Mouse (Mus musculus) cortical plate, adult 2 months (tissue): ENCODE measurements around the gene Camk2n1. TPM values are rescaled to one million over a fixed set of nuclear protein-coding genes. Genes with fewer than 3 reads are reported as not detected.

ENCODE experiments used
- H3K27ac ChIP-seq: fragments of 200-500 bp; 2 replicates; pipeline ENCODE4 v1.5.1; 2012; ENCODE audit warnings: low read length, control low read depth, inconsistent platforms; ENCODE audit not compliant: insufficient read depth
- H3K4me1 ChIP-seq: fragments of 200-500 bp; 2 replicates; pipeline ENCODE4 v1.6.1; 2011; ENCODE audit warnings: low read length; ENCODE audit not compliant: control insufficient read depth, insufficient read depth
- H3K4me3 ChIP-seq: fragments of 200-500 bp; 2 replicates; pipeline ENCODE4 v1.5.1; 2011; ENCODE audit warnings: mild to moderate bottlenecking, low read length, control low read depth; ENCODE audit not compliant: insufficient read depth
- CTCF ChIP-seq: fragments of 200-500 bp; IDR thresholded peaks from 2 replicates; pipeline ENCODE4 v1.5.1; 2011; ENCODE audit warnings: mild to moderate bottlenecking, control low read depth, low read length; ENCODE audit not compliant: insufficient read depth; ENCODE audit errors: extremely low read depth
- POLR2A ChIP-seq: fragments of 200-500 bp; IDR thresholded peaks from 2 replicates; pipeline ENCODE4 v1.6.1; 2011; ENCODE audit warnings: mild to moderate bottlenecking, low read length, control low read depth; ENCODE audit not compliant: insufficient read depth; ENCODE audit errors: extremely low read depth
- polyA plus RNA-seq: library from polyadenylated mRNA; depleted of rRNA; stranded (reverse); fragments of >200 nt; gene quantifications from 2 replicates; pipeline ENCODE4 v1.2.3, GENCODE M21; 2012; rRNA removed

Camk2n1 gene
- polyA plus RNA-seq: 995 and 1,039 TPM in 2 replicates

GRCm38 (mm10) chr4:138453753-138454570, at the start of gene Camk2n1:
Gene Camk2n1 (plus strand): TSS chr4:138454314.
- Histone ChIP-seq H3K4me1 (peaks cover 2% of the 10 kb centered on the region; the same call in 1 of the 2 replicates), H3K4me3 (peak within 1 kb of the TSS; percentile 100), H3K27ac (peak within 1 kb of the TSS; percentile 98)
- TF ChIP-seq POLR2A: peak; percentile 85
- TF ChIP-seq CTCF: no peak

- no peak overlapping the region for H3K4me3 ChIP-seq
- peak; percentile 41 for TF ChIP-seq CTCF
- no peak for TF ChIP-seq POLR2A
- H3K27ac ChIP-seq: no peak overlapping the region
- H3K4me1 ChIP-seq: no peaks in the 10 kb centered on the region
These were observed 49.3 kb upstream of the Camk2n1 start for GRCm38 (mm10) chr4:138404806-138405205.

- TF ChIP-seq POLR2A (no peak), CTCF (no peak)
- Histone ChIP-seq H3K27ac (no peak overlapping the region), H3K4me3 (no peak overlapping the region), H3K4me1 (peaks cover 4% of the 10 kb centered on the region; the same call in 1 of the 2 replicates)
These were observed 46.5 kb upstream of the Camk2n1 start for GRCm38 (mm10) chr4:138407479-138408194.

GRCm38 (mm10) chr4:138411011-138411410, 43.1 kb upstream of the Camk2n1 start:
- Histone ChIP-seq H3K4me3 (no peak overlapping the region), H3K4me1 (peaks cover 14% of the 10 kb centered on the region), H3K27ac (no peak overlapping the region)
- TF ChIP-seq CTCF (no peak), POLR2A (no peak)

- Histone ChIP-seq H3K4me3 (no peak overlapping the region), H3K4me1 (peaks cover 14% of the 10 kb centered on the region), H3K27ac (no peak overlapping the region)
- no peak for TF ChIP-seq POLR2A
- TF ChIP-seq CTCF: no peak
These were observed 42.5 kb upstream of the Camk2n1 start for GRCm38 (mm10) chr4:138411504-138412121.

GRCm38 (mm10) chr4:138414725-138415124, 39.4 kb upstream of the Camk2n1 start:
- no peak overlapping the region for H3K4me3 ChIP-seq
- H3K4me1 ChIP-seq: peaks cover 22% of the 10 kb centered on the region
- no peak for TF ChIP-seq CTCF
- TF ChIP-seq POLR2A: peak; percentile 47; the same call in 1 of the 2 replicates
- no peak overlapping the region for H3K27ac ChIP-seq

- Histone ChIP-seq H3K4me1 (peaks cover 22% of the 10 kb centered on the region), H3K4me3 (no peak overlapping the region), H3K27ac (no peak overlapping the region)
- TF ChIP-seq POLR2A (no peak), CTCF (no peak)
These were observed 38.1 kb upstream of the Camk2n1 start for GRCm38 (mm10) chr4:138415991-138416390.

GRCm38 (mm10) chr4:138416414-138416813, 37.7 kb upstream of the Camk2n1 start:
- TF ChIP-seq POLR2A (no peak), CTCF (peak; percentile 11; the same call in 1 of the 2 replicates)
- H3K27ac ChIP-seq: no peak overlapping the region
- H3K4me3 ChIP-seq: no peak overlapping the region
- H3K4me1 ChIP-seq: peaks cover 20% of the 10 kb centered on the region

- H3K4me1 ChIP-seq: peaks cover 19% of the 10 kb centered on the region
These were observed 36.2 kb upstream of the Camk2n1 start for GRCm38 (mm10) chr4:138417882-138418281.

More at GRCm38 (mm10) chr4:138417882-138418281, 36.2 kb upstream of the Camk2n1 start:
- Histone ChIP-seq H3K4me3 (no peak overlapping the region), H3K27ac (no peak overlapping the region)
- TF ChIP-seq POLR2A (no peak), CTCF (no peak)
